ENCODE assay signal across 26 mouse cellular contexts in genomic region chr1:152990067-152990466, GRCm38 (mm10). TPM values are rescaled to one million over a fixed set of nuclear protein-coding genes. Genes with fewer than 3 reads are reported as not detected.
DNase-seq lines count a peak whose midpoint lies in the region; ATAC-seq and TF ChIP-seq lines count a peak whose summit lies in the region.
"Had no signal": no experiment of that assay in that cellular context is flagged by ENCODE, and none has a peak within 500 bp of the region (broad histone marks: within the 10 kb centered on the region; RNA-seq: fewer than 3 reads in every experiment).

No protein-coding gene starts in this region.

- no peak overlapping the region for H3K4me2 ChIP-seq in intestine, embryonic 16.5 days (ENCODE audit: low read depth, low read length)
- H3K4me2 ChIP-seq: embryonic facial prominence, embryonic 13.5 days; forebrain, embryonic 13.5 days; heart, embryonic 11.5 days; hindbrain, embryonic 12.5 days; hindbrain, embryonic 15.5 days had no signal

- WGBS in intestine, embryonic 16.5 days = 83% methylated on average over 5 of the region's 5 CpGs

- H3K27ac ChIP-seq in gastrocnemius, adult 2 months = peak overlapping the region; percentile 2; the same call in 1 of the 2 replicates
- no peak overlapping the region for H3K27ac ChIP-seq in intestine, embryonic 16.5 days (ENCODE audit: low read length)
- H3K27ac ChIP-seq: embryonic facial prominence, embryonic 10.5 days; embryonic facial prominence, embryonic 13.5 days; forebrain, embryonic 10.5 days; forebrain, embryonic 13.5 days; hindbrain, embryonic 12.5 days; hindbrain, embryonic 15.5 days had no signal

- H3K4me3 ChIP-seq in gastrocnemius, adult 2 months = no peak overlapping the region
- no peak overlapping the region for H3K4me3 ChIP-seq in intestine, embryonic 16.5 days (ENCODE audit: low read length)
- H3K4me3 ChIP-seq: embryonic facial prominence, embryonic 10.5 days; embryonic facial prominence, embryonic 13.5 days; forebrain, embryonic 10.5 days; forebrain, embryonic 13.5 days; hindbrain, embryonic 12.5 days; hindbrain, embryonic 15.5 days had no signal

- H3K9me3 ChIP-seq in intestine, embryonic 16.5 days (ENCODE audit: control insufficient read depth, low read length) = no peaks in the 10 kb centered on the region
- H3K9me3 ChIP-seq: embryonic facial prominence, embryonic 10.5 days; embryonic facial prominence, embryonic 13.5 days; forebrain, embryonic 10.5 days; forebrain, embryonic 13.5 days; hindbrain, embryonic 12.5 days; hindbrain, embryonic 15.5 days had no signal

- DNase-seq in gastrocnemius, adult 2 months = no peak
- no peak for DNase-seq in gastrocnemius, adult 8-10 months (ENCODE audit: low spot score in 2 of 2)
- peak; percentile 39 to 45 for DNase-seq in right cerebral cortex, adult 2 months (ENCODE audit: low spot score in 2 of 2)
- DNase-seq in right cerebral cortex, adult 18-20 months = no peak
- peak; percentile 56 for DNase-seq in telencephalon, adult 2 months (ENCODE audit: low read depth, low spot score)
- DNase-seq: adrenal gland, adult 2 months; adrenal gland, postnatal 14 days; B cell, adult 2 months; cerebellum, adult 11-12 months; cerebellum, adult 8-10 months; cerebellum, postnatal 10 days; cerebellum, postnatal 36 days; embryo, embryonic 11 days; gastrocnemius, postnatal 14 days; heart, adult 11 months had no signal

- no peak for ATAC-seq in intestine, embryonic 16.5 days
- ATAC-seq: forebrain, embryonic 13.5 days; forebrain, embryonic 16.5 days had no signal

- intact Hi-C loops in gastrocnemius, adult 2 months (cut with DNase I) = no loop called here

- H3K4me1 ChIP-seq in intestine, embryonic 16.5 days (ENCODE audit: control insufficient read depth, insufficient read depth, low read length) = no peaks in the 10 kb centered on the region
- H3K4me1 ChIP-seq: embryonic facial prominence, embryonic 10.5 days; forebrain, embryonic 10.5 days; forebrain, embryonic 13.5 days; hindbrain, embryonic 12.5 days; hindbrain, embryonic 15.5 days had no signal

- H3K36me3 ChIP-seq in intestine, embryonic 16.5 days (ENCODE audit: control insufficient read depth, insufficient read depth, low read length) = no peaks in the 10 kb centered on the region
- H3K36me3 ChIP-seq: embryonic facial prominence, embryonic 10.5 days; embryonic facial prominence, embryonic 13.5 days; forebrain, embryonic 10.5 days; hindbrain, embryonic 12.5 days; hindbrain, embryonic 15.5 days had no signal

- H3K9ac ChIP-seq in intestine, embryonic 16.5 days (ENCODE audit: low read depth, low read length) = no peak overlapping the region
- H3K9ac ChIP-seq: embryonic facial prominence, embryonic 13.5 days; forebrain, embryonic 13.5 days; hindbrain, embryonic 12.5 days; hindbrain, embryonic 15.5 days had no signal

- no peaks in the 10 kb centered on the region for H3K27me3 ChIP-seq in intestine, embryonic 16.5 days (replicated peaks; ENCODE audit: control insufficient read depth, insufficient read depth, low read length)
- H3K27me3 ChIP-seq: CH12.LX; embryonic facial prominence, embryonic 13.5 days; forebrain, embryonic 13.5 days; hindbrain, embryonic 12.5 days; hindbrain, embryonic 15.5 days had no signal

- no peak for TF ChIP-seq CTCF in gastrocnemius, adult 2 months (IDR thresholded peaks at IDR 0.05)

RNA-seq across cellular contexts. Expression of gene Nmnat2, which starts 35.3 kb away (rescaled TPM):
- total RNA-seq in gastrocnemius, adult 2 months (2021) = under 1 TPM; 0.28 TPM
- total RNA-seq in gastrocnemius, adult 8-10 months (2022) = under 1 TPM; 0.10 to 0.58 (median 0.16) TPM
- 1.3 and 1.9 TPM in 2 replicates for polyA plus RNA-seq in intestine, embryonic 16.5 days (2015; fragmentation: Nextera tagmentation; extraction: Ambion mirVana)
- total RNA-seq: hematopoietic stem cell, adult 5-6 weeks had no signal

Comparison
In these comparisons a context has a peak if more than half of its experiments do, and no peak if none do; other contexts are left out.
1. DNase-seq: peak in right cerebral cortex, adult 2 months (2 of 2) and telencephalon, adult 2 months (single experiment); none in gastrocnemius, adult 2 months (single experiment), gastrocnemius, adult 8-10 months (0 of 2) and right cerebral cortex, adult 18-20 months (single experiment).